Mouse (Mus musculus): ENCODE measurements around the gene Cyp4a12a.
"Not testable (repeated sequence)": the region's sequence is repeated elsewhere in the genome, so short reads cannot be mapped to it uniquely, and the experiment has no call there.

The Cyp4a12a gene

DNA sequence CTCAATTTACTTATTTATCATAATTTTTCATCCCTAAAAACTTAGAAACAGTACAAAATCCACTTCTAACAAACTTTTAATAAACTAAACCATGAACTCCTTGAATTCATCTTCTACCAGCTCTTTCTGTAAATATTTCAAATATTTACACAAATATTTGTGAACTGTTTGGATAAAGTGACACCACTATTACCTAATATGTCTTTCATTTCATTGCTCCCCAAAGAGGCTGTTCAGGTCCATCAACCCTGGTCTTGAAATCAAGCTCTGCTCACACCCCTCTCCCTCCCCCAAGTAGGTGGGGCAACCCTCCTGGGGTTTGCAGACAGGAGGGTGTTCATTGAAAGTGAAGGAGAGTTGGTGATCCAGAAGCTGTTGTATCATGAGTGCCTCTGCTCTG lies at the start of gene Cyp4a12a:
Gene Cyp4a12a (plus strand): TSS at position 301 of the 400 bp plus-strand sequence.
- not testable (repeated sequence) for DNase-seq (ENCODE audit: inconsistent age in 2 of 2, low spot score in 1 of 2)

DNA sequence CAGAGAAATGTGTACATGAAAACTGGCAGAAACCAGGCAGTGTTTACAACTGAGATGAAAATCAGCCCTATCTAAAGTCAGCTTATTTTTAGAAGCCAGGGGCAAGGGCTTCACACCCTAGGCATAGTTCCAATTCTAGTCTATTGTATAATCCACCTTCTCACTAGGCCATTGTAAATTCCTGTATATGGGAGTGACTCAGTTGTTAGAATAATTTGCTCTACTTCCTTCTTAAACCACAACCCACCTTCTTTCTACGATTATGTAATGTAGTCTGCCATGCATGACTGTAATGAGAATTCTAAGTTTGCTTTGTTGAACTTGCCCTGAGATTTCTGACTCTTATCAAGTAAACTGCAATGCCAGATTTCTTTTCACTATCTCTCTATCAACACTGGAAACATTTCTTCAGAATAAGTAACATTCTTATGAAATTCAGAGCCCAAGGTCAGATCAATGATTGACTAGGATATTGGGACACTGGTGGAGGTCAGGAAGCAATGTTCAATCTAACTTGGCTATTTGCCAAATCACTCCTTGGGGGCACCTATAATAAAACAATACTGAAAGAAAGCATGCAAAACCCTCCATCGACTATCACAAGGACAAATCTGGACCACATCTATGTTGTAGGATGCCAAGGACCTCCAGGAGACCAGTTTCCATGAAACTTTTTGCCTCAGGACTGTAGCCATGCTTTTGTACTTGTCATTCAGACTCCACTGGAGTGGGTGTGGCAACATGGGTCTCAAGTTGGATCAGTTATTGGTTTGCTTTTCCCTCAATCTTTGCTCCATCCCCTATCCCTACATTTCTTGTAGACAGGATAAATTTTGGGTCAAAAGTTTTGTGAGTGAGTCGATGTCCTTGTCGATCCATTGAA lies 33.9 kb upstream of the Cyp4a12a start:
- DNase-seq (ENCODE audit: inconsistent age in 2 of 2, low spot score in 1 of 2): not testable (repeated sequence)

DNA sequence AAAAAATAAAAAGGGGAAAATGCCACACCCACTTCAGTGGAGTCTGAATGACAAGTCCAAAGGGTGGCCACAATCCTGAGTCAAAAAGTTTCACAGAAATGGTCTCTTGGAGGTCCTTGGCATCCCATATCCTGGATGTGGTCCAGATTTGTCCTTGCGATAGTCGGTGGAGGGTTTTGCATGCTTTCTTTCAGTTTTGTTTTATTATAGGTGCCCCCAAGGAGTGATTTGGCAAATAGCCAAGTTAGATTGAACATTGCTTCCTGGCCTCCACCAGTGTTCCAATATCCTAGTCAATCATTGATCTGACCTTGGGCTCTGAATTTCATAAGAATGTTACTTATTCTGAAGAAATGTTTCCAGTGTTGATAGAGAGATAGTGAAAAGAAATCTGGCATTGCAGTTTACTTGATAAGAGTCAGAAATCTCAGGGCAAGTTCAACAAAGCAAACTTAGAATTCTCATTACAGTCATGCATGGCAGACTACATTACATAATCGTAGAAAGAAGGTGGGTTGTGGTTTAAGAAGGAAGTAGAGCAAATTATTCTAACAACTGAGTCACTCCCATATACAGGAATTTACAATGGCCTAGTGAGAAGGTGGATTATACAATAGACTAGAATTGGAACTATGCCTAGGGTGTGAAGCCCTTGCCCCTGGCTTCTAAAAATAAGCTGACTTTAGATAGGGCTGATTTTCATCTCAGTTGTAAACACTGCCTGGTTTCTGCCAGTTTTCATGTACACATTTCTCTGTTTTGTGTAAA lies 20.4 kb upstream of the Cyp4a12a start:
- DNase-seq (ENCODE audit: inconsistent age in 2 of 2, low spot score in 1 of 2): not testable (repeated sequence)

DNA sequence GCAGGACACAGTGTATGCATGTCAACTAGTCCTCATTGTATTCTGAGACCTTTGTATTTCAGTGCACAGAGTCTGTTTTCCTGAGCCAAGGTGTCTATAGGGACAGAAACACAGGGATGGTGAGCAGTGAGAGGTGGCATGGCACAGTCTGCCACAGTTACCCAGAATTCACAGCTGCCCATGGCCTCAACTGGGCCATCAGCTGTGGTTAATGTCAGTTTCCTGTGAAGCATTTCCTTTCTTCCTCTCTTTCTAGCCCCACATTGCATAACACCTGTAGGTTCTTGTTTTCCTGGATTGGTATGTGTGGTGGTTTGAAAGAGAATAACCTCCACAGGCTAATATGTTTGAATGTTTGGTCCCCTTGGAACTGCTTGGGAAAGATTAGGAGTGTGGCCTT lies 18.5 kb upstream of the Cyp4a12a start:
- DNase-seq (ENCODE audit: inconsistent age in 2 of 2, low spot score in 1 of 2): no peak

DNA sequence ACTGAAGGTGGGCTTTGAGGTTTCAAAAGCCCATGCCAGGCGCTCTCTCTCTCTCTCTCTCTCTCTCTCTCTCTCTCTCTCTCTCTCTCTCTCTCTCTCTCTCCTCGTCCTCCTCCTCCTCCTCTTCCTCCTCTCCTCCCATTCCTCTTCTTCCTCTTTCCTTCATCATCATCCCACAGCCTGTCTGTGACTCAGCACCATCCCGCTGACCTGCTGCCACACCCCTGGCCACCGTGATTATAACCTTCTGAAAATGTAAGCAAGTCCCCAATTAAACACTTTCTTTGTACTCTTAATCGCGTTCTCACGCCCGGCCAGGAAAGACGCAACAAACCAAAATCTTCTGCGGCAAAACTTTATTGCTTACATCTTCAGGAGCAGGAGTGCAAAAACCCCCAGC lies 18.1 kb upstream of the Cyp4a12a start:
- not testable (repeated sequence) for DNase-seq (ENCODE audit: inconsistent age in 2 of 2, low spot score in 1 of 2)

DNA sequence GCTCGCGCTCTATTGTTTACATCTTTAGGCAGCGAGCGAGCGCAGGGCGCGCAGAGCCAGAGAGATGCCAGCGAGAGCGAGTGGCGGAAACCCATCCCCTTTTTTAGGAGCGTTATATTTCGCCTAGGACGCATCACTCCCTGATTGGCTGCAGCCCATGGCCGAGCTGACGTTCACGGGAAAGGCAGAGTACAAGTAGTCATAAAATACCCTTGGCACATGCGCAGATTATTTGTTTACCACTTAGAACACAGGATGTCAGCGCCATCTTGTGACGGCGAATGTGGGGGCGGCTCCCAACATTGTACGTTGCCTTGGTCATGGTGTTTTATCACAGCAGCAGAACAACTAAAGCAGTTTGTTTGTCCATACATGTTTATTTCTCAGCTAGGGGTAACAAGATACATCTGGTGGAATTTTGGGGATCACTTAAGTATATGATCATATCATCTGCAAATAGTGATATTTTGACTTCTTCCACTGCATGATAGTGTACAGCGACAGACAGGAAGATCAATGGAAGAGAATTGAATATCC lies 17.5 kb upstream of the Cyp4a12a start:
- not testable (repeated sequence) for DNase-seq (ENCODE audit: inconsistent age in 2 of 2, low spot score in 1 of 2)

DNA sequence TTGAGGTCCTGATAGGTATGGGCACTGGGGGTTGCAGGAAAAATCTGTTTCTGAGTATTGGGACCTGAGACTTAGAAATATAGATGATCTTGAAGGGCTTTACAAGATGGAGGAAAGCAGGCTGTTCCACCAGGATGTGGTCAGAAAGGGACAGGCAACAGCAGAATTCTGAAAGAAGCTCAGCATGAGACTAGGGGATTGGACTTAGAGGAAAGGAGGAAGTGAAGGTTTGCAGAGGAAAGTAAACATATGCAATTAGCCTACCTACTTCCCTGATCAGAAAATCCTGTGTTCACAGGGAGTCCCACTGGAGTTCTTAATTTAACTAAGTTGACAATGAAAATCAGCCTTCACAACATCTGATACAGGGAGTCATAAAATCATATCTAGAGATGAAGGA lies 26.9 kb downstream of the Cyp4a12a start:
- DNase-seq (ENCODE audit: inconsistent age in 2 of 2, low spot score in 1 of 2): not testable (repeated sequence)

- not testable (repeated sequence) for DNase-seq (ENCODE audit: inconsistent age in 2 of 2, low spot score in 1 of 2)
Observed at GRCm38 (mm10) chr4:115365624-115366023, 66.8 kb downstream of the Cyp4a12a start.

GRCm38 (mm10) chr4:115368067-115368466 lies 69.2 kb downstream of the Cyp4a12a start:
- DNase-seq (ENCODE audit: inconsistent age in 2 of 2, low spot score in 1 of 2): peak in 1 of 2 experiments; percentile 38

All from adrenal gland, adult (tissue).